Mouse (Mus musculus) gastrocnemius, postnatal 4 days (tissue): ENCODE data around the gene Adck1. TPM values are rescaled to one million over a fixed set of nuclear protein-coding genes. Genes with fewer than 3 reads are reported as not detected.
"Not testable (repeated sequence)": the region's sequence is repeated elsewhere in the genome, so short reads cannot be mapped to it uniquely, and the experiment has no call there.

Source experiments
- DNase-seq, 2 experiments: peaks; one replicate each; pipeline ENCODE4 v3.0.0; 2021 to 2022; ENCODE audit warnings: low spot score in 2 of 2, mixed read lengths in 2 of 2
- total RNA-seq, 2 experiments: library from RNA; stranded (reverse); gene quantifications; 2 replicates each; pipeline ENCODE4 v1.2.3; 2021

The Adck1 gene
- total RNA-seq, 2 experiments from 2014 or later = 8.9 to 9.8 TPM

- no peak for DNase-seq
Measured at GRCm38 (mm10) chr12:88468691-88469090, 108.3 kb downstream of the Adck1 start.

DNA sequence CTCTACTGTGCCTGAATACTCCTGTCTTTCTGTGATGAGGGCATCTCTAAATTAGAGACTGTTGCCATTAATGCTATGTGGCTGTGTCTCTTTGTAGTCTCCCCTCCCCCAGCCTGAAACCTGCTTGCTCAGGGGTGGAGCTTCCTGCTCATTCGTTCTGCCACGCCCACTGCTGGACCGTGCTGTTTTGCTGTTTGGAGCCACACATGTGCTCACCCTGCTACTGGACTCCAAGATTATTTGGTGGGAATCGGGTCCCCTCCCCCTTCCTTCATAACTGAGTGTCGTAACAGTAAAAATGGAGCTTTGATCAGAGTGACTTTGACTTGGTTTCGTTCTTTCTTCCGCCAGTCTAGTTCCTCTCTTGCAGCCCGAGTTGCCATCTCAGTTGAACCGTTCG is 111.5 kb downstream of the Adck1 start:
- not testable (repeated sequence) for DNase-seq

GRCm38 (mm10) chr12:88472832-88473231 is 112.5 kb downstream of the Adck1 start:
- DNase-seq = no peak

- no peak for DNase-seq
Measured at GRCm38 (mm10) chr12:88473796-88474195, 113.4 kb downstream of the Adck1 start.

GRCm38 (mm10) chr12:88475833-88476232 is 115.5 kb downstream of the Adck1 start:
- DNase-seq = no peak

- DNase-seq = no peak
Measured at GRCm38 (mm10) chr12:88476702-88477101, 116.3 kb downstream of the Adck1 start.

DNA sequence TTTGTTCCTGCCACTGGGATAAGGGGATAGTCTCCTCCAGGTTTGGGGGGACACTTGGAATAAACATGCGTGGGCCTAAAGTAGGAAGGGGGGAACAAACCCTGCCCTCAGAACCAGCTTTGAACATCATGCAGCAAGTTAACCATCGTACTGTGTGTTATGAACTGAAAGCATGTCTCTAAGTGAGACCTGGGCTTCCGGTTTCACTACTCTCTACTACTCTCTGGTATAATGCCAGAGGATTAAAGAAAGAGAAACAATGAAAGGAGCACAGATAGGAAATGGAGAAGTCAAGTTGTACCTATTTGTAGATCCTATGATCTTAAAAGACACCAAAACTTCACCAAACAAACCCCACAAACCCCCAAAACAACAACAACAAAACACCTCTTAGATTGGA is 121.3 kb downstream of the Adck1 start:
- DNase-seq = no peak

- no peak for DNase-seq
Measured at GRCm38 (mm10) chr12:88490881-88491280, 130.5 kb downstream of the Adck1 start.

Other genes starting within 250 kb of the Adck1 start
- not detected for gene Gm10436, start 178.4 kb upstream of the Adck1 start, total RNA-seq
- gene Gm8332, start 110.5 kb upstream of the Adck1 start, total RNA-seq = not detected
- not detected for gene Gm5662, start 86.1 kb upstream of the Adck1 start, total RNA-seq
- gene Gm5039, start 36.5 kb upstream of the Adck1 start, total RNA-seq = not detected